Mouse (Mus musculus) layer of hippocampus, adult 6 months (tissue): ENCODE results near the gene Olfr813. TPM values are rescaled to one million over a fixed set of nuclear protein-coding genes. Genes with fewer than 3 reads are reported as not detected.

ENCODE experiments used
- long read RNA-seq, 2 experiments: library from polyadenylated mRNA; unstranded; transcript quantifications; one replicate each; pipeline ENCODE4 v2.0.0; 2019 to 2020
- polyA plus RNA-seq: library from polyadenylated mRNA; unstranded; fragments of <200 nt; fragmentation: Nextera tagmentation; gene quantifications from 2 replicates; pipeline ENCODE4 v1.2.3, GENCODE M21; 2021

Olfr813 gene
- polyA plus RNA-seq, result not detected in 2 replicates
- long read RNA-seq, experiment 1, result 0 reads
- long read RNA-seq, experiment 2, result 0 reads

DNA sequence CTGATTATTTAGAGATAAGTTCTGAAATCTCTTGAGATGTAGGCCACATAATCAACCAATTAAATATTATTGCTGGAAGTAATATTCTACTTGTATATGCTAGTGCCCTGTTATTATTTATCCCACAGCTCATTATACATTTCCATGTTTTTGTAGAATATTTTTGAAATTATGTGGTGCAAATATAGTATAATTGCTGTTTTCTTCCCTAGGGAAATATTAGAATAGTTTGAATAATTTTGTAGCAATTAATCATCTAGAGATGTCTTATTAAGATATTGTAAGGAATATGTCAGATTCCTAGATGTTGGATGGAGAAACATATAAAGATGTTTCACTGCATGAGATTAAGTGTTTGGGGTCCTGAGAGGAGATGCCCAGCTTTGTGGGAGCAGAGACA, at the start of gene Olfr813:
TSS of gene Olfr813 (plus strand) at position 301 of the 400 bp plus-strand sequence.

DNA sequence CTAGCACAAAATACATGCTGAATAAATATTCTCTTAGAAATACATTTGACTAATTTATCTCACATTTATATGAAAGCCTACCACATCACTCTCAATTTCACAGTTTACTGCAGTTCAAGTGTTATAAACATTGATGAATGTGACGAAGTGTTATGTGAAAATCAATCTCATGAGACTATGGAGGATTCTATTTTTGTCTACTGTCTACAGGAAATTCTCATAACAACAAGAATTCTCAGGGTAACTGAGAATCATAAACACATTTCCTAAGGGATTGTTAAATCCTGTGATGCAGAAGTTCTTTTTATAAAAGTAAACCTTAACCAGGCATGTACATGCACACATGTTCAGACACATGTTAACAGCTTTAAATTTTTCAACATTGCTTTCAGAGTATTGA, 9.2 kb upstream of the Olfr813 start, which contains the start of gene Olfr812:
TSS of gene Olfr812 (minus strand) at position 101 of the 400 bp plus-strand sequence.

DNA sequence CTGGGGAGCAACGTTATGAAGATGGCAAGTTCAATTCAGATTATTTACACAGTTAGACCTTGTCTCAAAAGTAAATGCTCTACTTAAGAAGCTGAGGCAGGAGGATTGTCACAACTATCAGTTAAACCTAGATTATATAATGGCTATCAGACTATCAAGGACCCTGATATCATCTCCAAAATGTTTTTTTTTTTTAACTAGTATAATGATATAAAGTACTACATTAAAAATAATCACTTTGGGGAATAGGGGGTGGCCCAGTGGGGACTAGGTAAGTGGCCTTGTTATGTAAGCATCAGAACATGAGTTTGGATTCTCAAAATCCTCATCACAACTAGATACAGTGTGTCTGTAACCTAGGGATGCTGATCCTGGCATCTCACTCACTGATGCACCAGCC, 24.6 kb downstream of the Olfr813 start, which contains the start of gene Olfr814:
TSS of gene Olfr814 (minus strand) at position 101 of the 400 bp plus-strand sequence.

DNA sequence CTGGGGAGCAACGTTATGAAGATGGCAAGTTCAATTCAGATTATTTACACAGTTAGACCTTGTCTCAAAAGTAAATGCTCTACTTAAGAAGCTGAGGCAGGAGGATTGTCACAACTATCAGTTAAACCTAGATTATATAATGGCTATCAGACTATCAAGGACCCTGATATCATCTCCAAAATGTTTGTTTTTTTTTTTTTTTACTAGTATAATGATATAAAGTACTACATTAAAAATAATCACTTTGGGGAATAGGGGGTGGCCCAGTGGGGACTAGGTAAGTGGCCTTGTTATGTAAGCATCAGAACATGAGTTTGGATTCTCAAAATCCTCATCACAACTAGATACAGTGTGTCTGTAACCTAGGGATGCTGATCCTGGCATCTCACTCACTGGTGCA, 50.6 kb downstream of the Olfr813 start, which contains the start of gene Olfr815:
TSS of gene Olfr815 (minus strand) at position 101 of the 400 bp plus-strand sequence.

Other genes with a start within 250 kb of the Olfr813 start
- gene Olfr796, start 242.8 kb upstream of the Olfr813 start, polyA plus RNA-seq, result not detected in 2 replicates
- gene Olfr798, start 227.4 kb upstream of the Olfr813 start, polyA plus RNA-seq, result not detected in 2 replicates
- not detected in 2 replicates for gene Olfr799, start 217.9 kb upstream of the Olfr813 start, polyA plus RNA-seq
- gene Olfr800, start 197.7 kb upstream of the Olfr813 start, polyA plus RNA-seq, result not detected in 2 replicates
- not detected in 2 replicates for gene Olfr801, start 181.5 kb upstream of the Olfr813 start, polyA plus RNA-seq
- 0.03 TPM in 1 of 2 replicates, not detected in the other for gene Olfr802, start 167.2 kb upstream of the Olfr813 start, polyA plus RNA-seq
- not detected in 2 replicates for gene Olfr803, start 161.1 kb upstream of the Olfr813 start, polyA plus RNA-seq
- gene Olfr804, start 152.2 kb upstream of the Olfr813 start, polyA plus RNA-seq, result not detected in 2 replicates
- gene Olfr805, start 126.0 kb upstream of the Olfr813 start, polyA plus RNA-seq, result not detected in 2 replicates
- not detected in 2 replicates for gene Olfr806, start 113.4 kb upstream of the Olfr813 start, polyA plus RNA-seq
- not detected in 2 replicates for gene Olfr807, start 97.6 kb upstream of the Olfr813 start, polyA plus RNA-seq
- not detected in 2 replicates for gene Olfr808, start 89.9 kb upstream of the Olfr813 start, polyA plus RNA-seq
- gene Olfr809, start 80.7 kb upstream of the Olfr813 start, polyA plus RNA-seq, result not detected in 2 replicates
- gene Olfr810, start 60.5 kb upstream of the Olfr813 start, polyA plus RNA-seq, result not detected in 2 replicates
- gene Olfr811, start 51.0 kb upstream of the Olfr813 start, polyA plus RNA-seq, result not detected in 2 replicates
- not detected in 2 replicates for gene Olfr812, start 9.3 kb upstream of the Olfr813 start, polyA plus RNA-seq
- gene Olfr814, start 24.5 kb downstream of the Olfr813 start, polyA plus RNA-seq, result not detected in 2 replicates
- gene Olfr815, start 50.5 kb downstream of the Olfr813 start, polyA plus RNA-seq, result not detected in 2 replicates
- not detected in 2 replicates for gene Olfr816, start 60.2 kb downstream of the Olfr813 start, polyA plus RNA-seq
- gene Olfr818, start 93.7 kb downstream of the Olfr813 start, polyA plus RNA-seq, result not detected in 2 replicates
- gene Olfr819, start 111.9 kb downstream of the Olfr813 start, polyA plus RNA-seq, result not detected in 2 replicates
- not detected in 2 replicates for gene Olfr247, start 120.8 kb downstream of the Olfr813 start, polyA plus RNA-seq
- gene Gm10310, start 129.7 kb downstream of the Olfr813 start, polyA plus RNA-seq, result not detected in 2 replicates
- not detected in 2 replicates for gene Olfr820, start 157.3 kb downstream of the Olfr813 start, polyA plus RNA-seq
- not detected in 2 replicates for gene Olfr821, start 175.0 kb downstream of the Olfr813 start, polyA plus RNA-seq
- not detected in 2 replicates for gene Olfr822, start 215.8 kb downstream of the Olfr813 start, polyA plus RNA-seq